ENCODE assay signal across 15 mouse cellular contexts in the genomic region with DNA sequence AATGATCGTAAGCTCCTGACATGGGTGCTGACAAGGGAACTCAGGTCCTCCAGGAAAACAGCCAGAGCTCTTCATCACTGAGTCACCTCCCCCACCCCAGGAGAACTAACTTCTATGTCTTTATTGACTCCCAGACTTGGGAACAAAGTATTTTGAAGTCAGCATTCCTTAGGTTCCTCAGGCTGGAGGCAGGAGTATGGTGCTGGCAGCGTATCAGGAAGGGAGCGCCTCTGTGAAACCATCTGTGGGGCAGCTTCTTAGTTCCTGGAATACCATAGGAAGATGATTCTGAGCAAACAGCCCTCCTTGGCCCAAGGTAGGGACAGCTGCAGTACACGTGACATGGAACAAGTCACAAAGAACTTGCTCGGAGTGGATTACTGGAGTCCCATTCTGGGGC.
DNase-seq lines count a peak whose midpoint lies in the region; ATAC-seq and TF ChIP-seq lines count a peak whose summit lies in the region.
"Had no signal": no experiment of that assay in that cellular context is flagged by ENCODE, and none has a peak within 500 bp of the region (broad histone marks: within the 10 kb centered on the region; RNA-seq: fewer than 3 reads in every experiment).

No protein-coding gene starts in this region.

- no peak overlapping the region for H3K9ac ChIP-seq in kidney, embryonic 16.5 days (replicated peaks; ENCODE audit: low read length)
- H3K9ac ChIP-seq: liver, embryonic 13.5 days; neural tube, embryonic 15.5 days had no signal

- 0 out of 2 replicates have a peak overlapping the region, but pooled peaks have one; percentile 9 for H3K27ac ChIP-seq in gastrocnemius, adult 2 months
- no peak overlapping the region for H3K27ac ChIP-seq in kidney, adult 2 months (ENCODE audit: insufficient read depth, low read depth, low read length)
- H3K27ac ChIP-seq in kidney, embryonic 16.5 days (ENCODE audit: low read length) = no peak overlapping the region
- H3K27ac ChIP-seq: layer of hippocampus, adult 2 months; liver, embryonic 13.5 days; neural tube, embryonic 15.5 days had no signal

- TF ChIP-seq POLR2A in kidney, adult 2 months (IDR thresholded peaks at IDR 0.05; ENCODE audit: low read depth, low read length) = no peak
- no peak for TF ChIP-seq POLR2A in myocyte (IDR thresholded peaks at IDR 0.05; ENCODE audit: insufficient read length, low read depth)

- no peaks in the 10 kb centered on the region for H3K36me3 ChIP-seq in kidney, adult 2 months (ENCODE audit: control insufficient read depth, insufficient read depth, low read length)
- no peaks in the 10 kb centered on the region for H3K36me3 ChIP-seq in kidney, embryonic 16.5 days (ENCODE audit: insufficient read depth, low read length)
- H3K36me3 ChIP-seq in myocyte (ENCODE audit: control insufficient read depth, insufficient read depth) = no peaks in the 10 kb centered on the region
- H3K36me3 ChIP-seq: neural tube, embryonic 15.5 days had no signal

- H3K79me2 ChIP-seq in myocyte (ENCODE audit: control insufficient read depth, insufficient read depth) = no peaks in the 10 kb centered on the region

- no peak overlapping the region for H3K4me3 ChIP-seq in gastrocnemius, adult 2 months
- no peak overlapping the region for H3K4me3 ChIP-seq in kidney, adult 2 months (ENCODE audit: insufficient read depth, low read depth, low read length)
- H3K4me3 ChIP-seq in kidney, embryonic 16.5 days (ENCODE audit: low read length) = no peak overlapping the region
- no peak overlapping the region for H3K4me3 ChIP-seq in myocyte
- H3K4me3 ChIP-seq: layer of hippocampus, adult 2 months; liver, embryonic 13.5 days; neural tube, embryonic 15.5 days had no signal

- no peak for TF ChIP-seq CTCF in gastrocnemius, adult 2 months (IDR thresholded peaks at IDR 0.05)
- no peak for TF ChIP-seq CTCF in kidney, adult 2 months (conservative IDR thresholded peaks at IDR 0.05; ENCODE audit: insufficient read depth, insufficient read length, low read depth, low read length)

- no peak for ATAC-seq in kidney, embryonic 16.5 days (ENCODE audit: low FRiP score, low TSS enrichment)

- no peak overlapping the region for H3ac ChIP-seq in myocyte (ENCODE audit: control insufficient read depth, insufficient read length)

- H3K27me3 ChIP-seq in kidney, adult 2 months (replicated peaks; ENCODE audit: control insufficient read depth, insufficient read depth, low read length) = no peaks in the 10 kb centered on the region
- no peaks in the 10 kb centered on the region for H3K27me3 ChIP-seq in kidney, embryonic 16.5 days (ENCODE audit: insufficient read depth, low read length)
- H3K27me3 ChIP-seq in myocyte (ENCODE audit: control insufficient read depth, insufficient read depth, insufficient read length) = no peaks in the 10 kb centered on the region
- H3K27me3 ChIP-seq: liver, embryonic 13.5 days; neural tube, embryonic 15.5 days had no signal

- intact Hi-C loops in gastrocnemius, adult 2 months (cut with DNase I) = loop anchor here (5.0 kb wide), 1 partner anchor 74 kb away; no protein-coding TSS in a partner anchor

- H3K9me3 ChIP-seq in kidney, embryonic 16.5 days (ENCODE audit: low read length) = no peaks in the 10 kb centered on the region
- H3K9me3 ChIP-seq: liver, embryonic 13.5 days; neural tube, embryonic 15.5 days had no signal

- no peak overlapping the region for H3K4me2 ChIP-seq in kidney, embryonic 16.5 days (replicated peaks; ENCODE audit: low read depth, low read length)
- no peak overlapping the region for H3K4me2 ChIP-seq in myocyte (ENCODE audit: low read depth)
- H3K4me2 ChIP-seq: liver, embryonic 13.5 days; neural tube, embryonic 15.5 days had no signal

- WGBS in kidney, adult 2 months = 65% methylated on average over 5 of the region's 5 CpGs
- 80% methylated on average over 5 of the region's 5 CpGs for WGBS in kidney, embryonic 16.5 days

- DNase-seq in gastrocnemius, adult 2 months = peak; percentile 56
- no peak for DNase-seq in gastrocnemius, postnatal 25 days
- peak; percentile 45 for DNase-seq in kidney, adult 2 months
- peak; percentile 47 to 51 for DNase-seq in kidney, postnatal 25 days
- no peak for DNase-seq in left cerebral cortex, adult 11 months (ENCODE audit: low spot score)
- DNase-seq in right cerebral cortex, adult 2 months (ENCODE audit: low spot score in 2 of 2) = no peak
- DNase-seq: adrenal gland, postnatal 25 days; B cell, adult 2 months; cerebellum, adult 9-11 months; liver, embryonic 13.5 days; right cerebral cortex, adult 18-20 months had no signal

- peaks cover 3% of the 10 kb centered on the region; the same call in 1 of the 2 replicates for H3K4me1 ChIP-seq in kidney, adult 2 months (ENCODE audit: control insufficient read depth, insufficient read depth, low read length)
- no peaks in the 10 kb centered on the region for H3K4me1 ChIP-seq in kidney, embryonic 16.5 days (ENCODE audit: insufficient read depth, low read length)
- H3K4me1 ChIP-seq: neural tube, embryonic 15.5 days had no signal

TF ChIP-seq in myocyte, 11 proteins besides CTCF, POLR2A, EP300 and RAD21:
- TF ChIP-seq POLR2AphosphoS2 (IDR thresholded peaks at IDR 0.05; ENCODE audit: insufficient read length, low read depth) = no peak
- TF ChIP-seq REST (IDR thresholded peaks at IDR 0.05; ENCODE audit: insufficient read depth, insufficient read length) = no peak
- no peak for TF ChIP-seq USF1 (IDR thresholded peaks at IDR 0.05; ENCODE audit: low read depth)
- TF ChIP-seq CEBPB (IDR thresholded peaks at IDR 0.05; ENCODE audit: insufficient read depth, poor library complexity, severe bottlenecking) = no peak
- no peak for TF ChIP-seq TCF3 (IDR thresholded peaks at IDR 0.05; ENCODE audit: insufficient read length, low read depth)
- peak in 2 of 3 experiments; percentile 11 to 70 for TF ChIP-seq MYOD1 (IDR thresholded peaks at IDR 0.05; ENCODE audit: control insufficient read depth in 1 of 3, insufficient read length in 2 of 3, low read depth in 2 of 3)
- peak in 2 of 3 experiments; percentile 72 to 76 for TF ChIP-seq MYOG (IDR thresholded peaks at IDR 0.05; ENCODE audit: control insufficient read depth in 1 of 3, insufficient read depth in 1 of 3, insufficient read length in 2 of 3, low read depth in 2 of 3)
- TF ChIP-seq TCF12 (IDR thresholded peaks at IDR 0.05; ENCODE audit: insufficient read depth, poor library complexity, severe bottlenecking) = no peak
- TF ChIP-seq SRF (IDR thresholded peaks at IDR 0.05; ENCODE audit: control insufficient read depth, insufficient read length, low read depth) = no peak
- no peak for TF ChIP-seq MAX (IDR thresholded peaks at IDR 0.05; ENCODE audit: low read depth)
- no peak for TF ChIP-seq E2F4 (IDR thresholded peaks at IDR 0.05; ENCODE audit: insufficient read depth)

Comparison
In these comparisons a context has a peak if more than half of its experiments do, and no peak if none do; other contexts are left out.
1. DNase-seq: peak in gastrocnemius, adult 2 months (single experiment), kidney, adult 2 months (single experiment) and kidney, postnatal 25 days (2 of 2); none in gastrocnemius, postnatal 25 days (single experiment), left cerebral cortex, adult 11 months (single experiment) and right cerebral cortex, adult 2 months (0 of 2).